Comparison of ENCODE assay signal across 9 mouse cellular contexts in the genomic region with DNA sequence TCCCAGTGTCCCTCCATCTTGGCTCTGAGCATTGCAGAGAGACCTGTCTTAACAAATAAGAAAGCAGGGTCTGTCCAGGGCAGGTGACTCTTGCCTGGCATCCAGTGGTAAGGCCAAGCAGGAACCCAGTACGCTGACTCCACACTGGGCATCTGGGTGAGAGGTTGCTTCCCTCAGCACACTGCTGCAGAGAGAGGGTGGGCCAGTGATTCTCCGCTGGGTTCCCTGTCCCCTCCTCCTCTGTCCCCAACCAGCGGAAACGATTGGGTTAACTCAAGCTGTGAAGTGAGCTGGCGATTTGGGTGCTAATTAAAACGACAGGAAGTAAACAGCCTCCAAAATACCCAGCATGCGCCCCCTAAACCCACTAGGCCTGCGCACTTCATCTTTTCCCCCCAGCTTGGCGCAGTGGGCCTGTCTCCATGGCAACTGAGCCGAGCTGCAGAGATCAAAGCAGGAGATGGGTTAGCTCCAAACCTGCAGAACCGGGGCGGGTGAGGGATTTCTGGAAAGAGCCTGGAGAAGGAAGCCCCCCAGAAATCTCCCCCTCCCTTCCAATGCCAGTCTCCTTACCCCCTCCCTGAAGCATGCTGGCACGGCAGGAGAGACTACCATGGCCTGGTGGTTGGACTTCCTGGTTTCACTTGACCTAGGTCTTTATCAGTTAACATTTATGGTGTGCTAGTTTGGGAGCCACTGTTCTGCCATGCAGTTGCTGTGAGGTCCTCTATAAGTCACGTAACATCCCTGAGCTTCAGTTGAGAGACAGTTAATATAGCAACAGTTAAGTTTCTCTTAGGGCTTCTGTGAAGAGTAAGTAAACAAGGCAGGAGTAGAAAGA. TPM values are rescaled to one million over a fixed set of nuclear protein-coding genes. Genes with fewer than 3 reads are reported as not detected.
A peak's percentile ranks its signal among the peaks of the same experiment; 100 is the strongest.
DNase-seq lines count a peak whose midpoint lies in the region; ATAC-seq lines count a peak whose summit lies in the region.
"Had no signal": no experiment of that assay in that cellular context is flagged by ENCODE, and none has a peak within 500 bp of the region (broad histone marks: within the 10 kb centered on the region; RNA-seq: fewer than 3 reads in every experiment).

No protein-coding gene starts in this region.

- WGBS in embryonic facial prominence, embryonic 10.5 days = 7% methylated on average over 14 of the region's 14 CpGs
- 4% methylated on average over 14 of the region's 14 CpGs for WGBS in hindbrain, embryonic 16.5 days
- WGBS in limb, embryonic 11.5 days = 5% methylated on average over 14 of the region's 14 CpGs

- peak overlapping the region; percentile 42 for H3K4me3 ChIP-seq in embryonic facial prominence, embryonic 10.5 days
- H3K4me3 ChIP-seq in hindbrain, embryonic 16.5 days (ENCODE audit: low read length) = peak overlapping the region; percentile 9
- no peak overlapping the region for H3K4me3 ChIP-seq in limb, embryonic 11.5 days (ENCODE audit: low read depth, low read length)
- H3K4me3 ChIP-seq: liver, embryonic 15.5 days had no signal

- H3K4me2 ChIP-seq in hindbrain, embryonic 16.5 days (ENCODE audit: low read length) = peak overlapping the region; percentile 57
- H3K4me2 ChIP-seq in limb, embryonic 11.5 days (ENCODE audit: low read depth, severe bottlenecking) = peak overlapping the region; percentile 29
- H3K4me2 ChIP-seq: liver, embryonic 15.5 days had no signal

- H3K9ac ChIP-seq in hindbrain, embryonic 16.5 days (ENCODE audit: low read depth, low read length) = peak overlapping the region; percentile 47
- no peak overlapping the region for H3K9ac ChIP-seq in limb, embryonic 11.5 days (ENCODE audit: low read length)
- H3K9ac ChIP-seq: liver, embryonic 15.5 days had no signal

- peaks cover 47% of the 10 kb centered on the region for H3K4me1 ChIP-seq in embryonic facial prominence, embryonic 10.5 days
- peaks cover 32% of the 10 kb centered on the region for H3K4me1 ChIP-seq in hindbrain, embryonic 16.5 days (ENCODE audit: control insufficient read depth, insufficient read depth, low read depth, low read length)
- peaks cover 25% of the 10 kb centered on the region for H3K4me1 ChIP-seq in limb, embryonic 11.5 days (ENCODE audit: control insufficient read depth, insufficient read depth, low read length)
- H3K4me1 ChIP-seq: liver, embryonic 15.5 days had no signal

- ATAC-seq in hindbrain, embryonic 16.5 days = peak; percentile 89
- peak; percentile 70 for ATAC-seq in limb, embryonic 11.5 days (ENCODE audit: insufficient number of reproducible peaks, low FRiP score, low TSS enrichment, low read depth)
- peak; percentile 43; the same call in 1 of the 2 replicates for ATAC-seq in neutrophil, adult 5-6 weeks (ENCODE audit: extremely low read depth, insufficient number of reproducible peaks, low FRiP score, poor library complexity, severe bottlenecking)
- no peak for ATAC-seq in erythroid progenitor cell, adult 5-6 weeks (replicated peaks; ENCODE audit: low FRiP score, poor library complexity, severe bottlenecking)

- DNase-seq in spleen, postnatal 36 days (ENCODE audit: low spot score in 2 of 2) = peak; percentile 49
- DNase-seq in spleen, adult 12 weeks (ENCODE audit: low spot score) = no peak
- peak; percentile 73 for DNase-seq in embryonic facial prominence, embryonic 10.5 days (ENCODE audit: low spot score)
- DNase-seq in limb, embryonic 11.5 days (ENCODE audit: low spot score) = peak; percentile 77
- no peak for DNase-seq in heart, postnatal 4 days

- H3K27ac ChIP-seq in embryonic facial prominence, embryonic 10.5 days (replicated peaks) = peak overlapping the region; percentile 4; the same call in 1 of the 2 replicates
- H3K27ac ChIP-seq in hindbrain, embryonic 16.5 days (ENCODE audit: low read depth, low read length) = peak overlapping the region; percentile 74
- no peak overlapping the region for H3K27ac ChIP-seq in limb, embryonic 11.5 days (replicated peaks; ENCODE audit: low read depth, low read length)
- H3K27ac ChIP-seq: liver, embryonic 15.5 days had no signal

- H3K36me3 ChIP-seq in embryonic facial prominence, embryonic 10.5 days (replicated peaks) = no peaks in the 10 kb centered on the region
- H3K36me3 ChIP-seq in hindbrain, embryonic 16.5 days (ENCODE audit: control insufficient read depth, insufficient read depth, low read length) = no peaks in the 10 kb centered on the region
- no peaks in the 10 kb centered on the region for H3K36me3 ChIP-seq in limb, embryonic 11.5 days (ENCODE audit: control insufficient read depth, insufficient read depth, low read length)
- H3K36me3 ChIP-seq: liver, embryonic 15.5 days had no signal

- peaks cover 20% of the 10 kb centered on the region for H3K27me3 ChIP-seq in embryonic facial prominence, embryonic 10.5 days (replicated peaks; ENCODE audit: low read depth, poor library complexity, severe bottlenecking)
- no peaks in the 10 kb centered on the region for H3K27me3 ChIP-seq in hindbrain, embryonic 16.5 days (replicated peaks; ENCODE audit: control insufficient read depth, insufficient read depth, low read length)
- no peaks in the 10 kb centered on the region for H3K27me3 ChIP-seq in limb, embryonic 11.5 days (ENCODE audit: control insufficient read depth, insufficient read depth, low read length)

- H3K9me3 ChIP-seq in embryonic facial prominence, embryonic 10.5 days = no peaks in the 10 kb centered on the region
- H3K9me3 ChIP-seq in hindbrain, embryonic 16.5 days (ENCODE audit: control insufficient read depth, low read length) = no peaks in the 10 kb centered on the region
- no peaks in the 10 kb centered on the region for H3K9me3 ChIP-seq in limb, embryonic 11.5 days (ENCODE audit: control insufficient read depth, low read length)
- H3K9me3 ChIP-seq: liver, embryonic 15.5 days had no signal

RNA-seq across cellular contexts. Expression of a gene that starts 9.5 kb away (rescaled TPM):
- 8.6 and 8.9 TPM in 2 replicates for polyA plus RNA-seq in embryonic facial prominence, embryonic 10.5 days (2016; fragmentation: Nextera tagmentation; extraction: Ambion mirVana)
- polyA plus RNA-seq in hindbrain, embryonic 16.5 days (2015; fragmentation: Nextera tagmentation; extraction: Ambion mirVana) = 119 and 128 TPM in 2 replicates
- polyA plus RNA-seq in limb, embryonic 11.5 days (2014; fragmentation: Nextera tagmentation; extraction: Ambion mirVana) = 1.8 and 2.0 TPM in 2 replicates
- 0.23 and 0.37 TPM in 2 replicates for total RNA-seq in neutrophil, adult 5-6 weeks (2017)
- not detected in 2 replicates for total RNA-seq in erythroid progenitor cell, adult 5-6 weeks (2015; ENCODE audit: low replicate concordance)
- total RNA-seq in erythroid progenitor cell, adult 5-6 weeks (2017; ENCODE audit: low replicate concordance) = not detected in 2 replicates
- 1 to 10 TPM; 6.5 to 8.5 TPM for total RNA-seq in heart, postnatal 4 days (2021)

Comparison
In these comparisons a context has a peak if more than half of its experiments do, and no peak if none do; other contexts are left out.
1. DNase-seq: peak in spleen, postnatal 36 days (2 of 2), embryonic facial prominence, embryonic 10.5 days (single experiment) and limb, embryonic 11.5 days (single experiment); none in spleen, adult 12 weeks (single experiment) and heart, postnatal 4 days (single experiment).